Mouse (Mus musculus) G1E (cell line): ENCODE measurements at regions not wholly inside any gene's neighbourhood (a gene's known extent, or its start where the extent isn't known, plus 50 kb on each side); places are given as distances from the start of the nearest gene placed in this dataset.

Experiments
- ATAC-seq: 2 replicates; pipeline ENCODE4 v1.8.0; 2016; ENCODE audit warnings: mild to moderate bottlenecking; ENCODE audit not compliant: insufficient number of reproducible peaks, poor library complexity, low FRiP score, severe bottlenecking; ENCODE audit errors: extremely low read depth
- DNase-seq: peaks from one replicate; pipeline ENCODE4 v3.0.0; 2012; ENCODE audit warnings: low spot score
- H3K27me3 ChIP-seq: 2 replicates; pipeline ENCODE4 v1.6.1; 2012; ENCODE audit warnings: mild to moderate bottlenecking, low read length, inconsistent platforms; ENCODE audit not compliant: insufficient read depth
- H3K36me3 ChIP-seq: replicated peaks from 2 replicates; pipeline ENCODE3; 2012; ENCODE audit warnings: mild to moderate bottlenecking, inconsistent platforms
- H3K4me1 ChIP-seq: 2 replicates; pipeline ENCODE4 v1.6.1; 2012; ENCODE audit warnings: low read depth, low read length, inconsistent platforms, mixed read lengths; ENCODE audit not compliant: insufficient read depth
- H3K4me3 ChIP-seq: 2 replicates; pipeline ENCODE4 v1.5.1; 2012; ENCODE audit warnings: low read depth, mild to moderate bottlenecking, inconsistent platforms, low read length, moderate library complexity, mixed read lengths
- H3K9me3 ChIP-seq: replicated peaks from 2 replicates; pipeline ENCODE4 v1.6.1; 2012; ENCODE audit warnings: inconsistent platforms
- CTCF ChIP-seq: IDR thresholded peaks from 2 replicates; pipeline ENCODE4 v1.5.1; 2012; ENCODE audit warnings: low read depth, low read length, inconsistent platforms, mixed read lengths
- GATA1 ChIP-seq: IDR thresholded peaks from 2 replicates; pipeline ENCODE4 v1.6.1; 2012; ENCODE audit warnings: borderline replicate concordance, low read length, inconsistent platforms, mixed read lengths
- GATA2 ChIP-seq: IDR thresholded peaks from 2 replicates; pipeline ENCODE4 v1.6.1; 2012; ENCODE audit warnings: low read depth, low read length, inconsistent platforms, borderline replicate concordance
- POLR2AphosphoS5 ChIP-seq: IDR thresholded peaks from 2 replicates; pipeline ENCODE4 v1.6.1; 2012; ENCODE audit warnings: low read depth, low read length, inconsistent platforms; ENCODE audit not compliant: insufficient replicate concordance
- TAL1 ChIP-seq: conservative IDR thresholded peaks from 2 replicates; pipeline ENCODE4 v1.6.1; 2012; ENCODE audit warnings: low read depth, low read length, inconsistent platforms, mixed read lengths

DNA sequence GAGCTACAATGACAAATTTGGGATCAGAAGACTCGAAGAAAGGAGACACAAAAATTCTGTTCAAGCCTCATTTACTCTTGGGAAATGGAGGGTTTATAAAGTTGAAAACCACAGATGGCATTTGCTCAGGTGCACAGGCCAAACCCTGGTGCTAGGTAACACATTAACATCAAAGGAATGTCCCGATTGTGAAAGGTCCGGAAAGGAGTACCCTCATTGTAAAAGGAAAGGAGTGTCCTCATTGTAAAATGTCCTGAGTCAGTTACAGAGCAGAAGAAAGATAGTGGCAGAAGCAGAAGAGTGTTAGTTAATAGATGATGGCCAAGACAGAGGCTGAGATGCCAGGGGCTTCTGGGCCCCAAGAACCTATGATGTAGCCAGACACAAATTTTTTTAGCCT lies 252.8 kb upstream of the Gm21798 start:
- DNase-seq (no peak), ATAC-seq (no peak)
- H3K27me3 ChIP-seq: no peaks in the 10 kb centered on the region
- no peak overlapping the region for H3K4me3 ChIP-seq
- no peaks in the 10 kb centered on the region for H3K36me3 ChIP-seq
- no peaks in the 10 kb centered on the region for H3K9me3 ChIP-seq
- no peaks in the 10 kb centered on the region for H3K4me1 ChIP-seq
- no peak for TF ChIP-seq TAL1
- TF ChIP-seq GATA2: no peak
- no peak for TF ChIP-seq POLR2AphosphoS5
- TF ChIP-seq CTCF: no peak
- TF ChIP-seq GATA1: no peak

GRCm38 (mm10) chr15:64576891-64577535 lies 240.5 kb upstream of the Gm21798 start:
- ATAC-seq (no peak), DNase-seq (no peak)

GRCm38 (mm10) chr15:64578991-64579390 lies 238.5 kb upstream of the Gm21798 start:
- Histone ChIP-seq H3K27me3 (peaks cover 13% of the 10 kb centered on the region), H3K4me3 (no peak overlapping the region), H3K4me1 (no peaks in the 10 kb centered on the region), H3K36me3 (no peaks in the 10 kb centered on the region), H3K9me3 (no peaks in the 10 kb centered on the region)
- no peak for TF ChIP-seq GATA2
- TF ChIP-seq GATA1: no peak
- TF ChIP-seq POLR2AphosphoS5: no peak
- TF ChIP-seq CTCF: no peak
- DNase-seq (no peak), ATAC-seq (no peak)

More at GRCm38 (mm10) chr15:64576891-64577535, 240.5 kb upstream of the Gm21798 start:
- Histone ChIP-seq H3K36me3 (no peaks in the 10 kb centered on the region), H3K4me1 (no peaks in the 10 kb centered on the region), H3K9me3 (no peaks in the 10 kb centered on the region), H3K4me3 (no peak overlapping the region), H3K27me3 (peaks cover 16% of the 10 kb centered on the region)
- no peak for TF ChIP-seq POLR2AphosphoS5
- TF ChIP-seq TAL1: no peak

GRCm38 (mm10) chr15:64580481-64580880 lies 237.0 kb upstream of the Gm21798 start:
- H3K4me1 ChIP-seq: no peaks in the 10 kb centered on the region
- no peak for TF ChIP-seq CTCF
- TF ChIP-seq TAL1: no peak
- TF ChIP-seq GATA2: no peak
- TF ChIP-seq GATA1: no peak
- TF ChIP-seq POLR2AphosphoS5: no peak
- no peak for DNase-seq
- H3K27me3 ChIP-seq: peaks cover 11% of the 10 kb centered on the region
- H3K9me3 ChIP-seq: no peaks in the 10 kb centered on the region
- ATAC-seq: no peak
- H3K4me3 ChIP-seq: no peak overlapping the region
- H3K36me3 ChIP-seq: no peaks in the 10 kb centered on the region

DNA sequence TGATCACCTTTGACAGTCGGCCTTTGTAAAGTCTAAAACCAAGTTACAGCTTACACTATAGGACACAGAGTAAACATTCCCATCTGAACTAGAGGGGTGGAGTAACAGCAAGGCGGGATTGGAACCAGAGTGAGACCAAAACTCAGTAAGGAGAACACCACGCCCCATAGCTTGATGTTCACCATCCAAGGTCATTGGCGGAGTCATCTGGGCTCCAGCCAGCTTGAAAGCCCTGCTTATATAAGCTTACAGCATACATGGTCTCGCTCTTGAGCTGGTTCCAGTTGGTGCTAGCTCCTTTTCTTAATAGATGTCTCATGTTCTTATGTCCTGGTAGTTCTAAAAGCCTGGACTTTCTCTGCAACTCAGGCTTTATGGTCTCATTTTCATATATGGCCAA lies 236.4 kb upstream of the Gm21798 start:
- no peaks in the 10 kb centered on the region for H3K4me1 ChIP-seq
- no peak overlapping the region for H3K4me3 ChIP-seq
- peaks cover 11% of the 10 kb centered on the region for H3K27me3 ChIP-seq
- ATAC-seq: no peak
- no peaks in the 10 kb centered on the region for H3K36me3 ChIP-seq
- TF ChIP-seq TAL1 (no peak), POLR2AphosphoS5 (no peak), CTCF (no peak), GATA2 (no peak), GATA1 (no peak)
- H3K9me3 ChIP-seq: no peaks in the 10 kb centered on the region
- no peak for DNase-seq

DNA sequence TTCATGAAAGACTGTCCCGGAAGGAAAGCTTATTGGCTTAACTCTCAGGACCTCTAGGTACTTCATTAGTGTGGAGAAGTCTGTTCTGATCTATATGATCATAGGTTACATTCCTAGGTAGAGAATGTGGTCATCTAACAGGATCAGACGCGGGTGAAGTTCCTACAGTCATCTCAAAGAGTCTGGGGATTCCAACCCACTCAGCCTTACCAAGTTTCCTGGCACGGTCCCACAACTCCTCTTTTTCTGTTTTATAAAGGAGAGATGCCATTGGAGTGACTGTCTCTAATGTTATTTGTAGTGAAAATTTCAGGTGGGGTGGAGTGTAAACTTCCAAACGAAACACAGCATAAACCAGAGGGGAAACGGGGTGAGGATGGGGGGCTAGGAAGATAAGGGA lies 233.4 kb upstream of the Gm21798 start:
- Histone ChIP-seq H3K4me1 (no peaks in the 10 kb centered on the region), H3K27me3 (peaks cover 4% of the 10 kb centered on the region), H3K9me3 (no peaks in the 10 kb centered on the region), H3K36me3 (no peaks in the 10 kb centered on the region), H3K4me3 (no peak overlapping the region)
- no peak for DNase-seq
- TF ChIP-seq GATA1 (no peak), POLR2AphosphoS5 (no peak), CTCF (no peak), TAL1 (no peak), GATA2 (no peak)
- ATAC-seq: no peak
